Mouse (Mus musculus): ENCODE results near the gene Fbxo42. TPM values are rescaled to one million over a fixed set of nuclear protein-coding genes. Genes with fewer than 3 reads are reported as not detected.
"Not testable (repeated sequence)": the region's sequence is repeated elsewhere in the genome, so short reads cannot be mapped to it uniquely, and the experiment has no call there.

The Fbxo42 gene
- total RNA-seq, 2 experiments from 2014 or later, result 13.0 to 13.5 TPM

DNA sequence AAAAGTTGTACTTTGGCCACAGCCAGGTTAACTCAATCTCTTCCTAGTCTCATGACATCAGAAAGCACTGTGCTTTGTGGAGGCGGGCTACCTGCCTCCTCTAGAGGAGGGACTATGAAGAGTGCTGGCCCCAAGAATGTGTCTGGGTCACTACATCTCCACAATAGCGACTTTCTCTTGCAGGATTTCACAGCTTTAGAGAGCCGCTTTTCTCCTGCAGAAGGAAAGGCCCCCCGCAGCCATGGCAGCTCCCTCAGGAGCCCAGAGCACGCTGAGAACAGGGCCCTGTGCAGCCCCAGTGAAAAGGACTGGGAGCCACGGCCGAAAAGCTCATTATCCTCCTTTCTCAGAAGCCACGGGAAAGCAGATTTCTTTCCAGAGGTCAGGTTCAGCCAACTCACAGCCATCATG lies 13.7 kb upstream of the Fbxo42 start:
- intact Hi-C loops (cut with DNase I), result no loop called here
- DNase-seq, result no peak

DNA sequence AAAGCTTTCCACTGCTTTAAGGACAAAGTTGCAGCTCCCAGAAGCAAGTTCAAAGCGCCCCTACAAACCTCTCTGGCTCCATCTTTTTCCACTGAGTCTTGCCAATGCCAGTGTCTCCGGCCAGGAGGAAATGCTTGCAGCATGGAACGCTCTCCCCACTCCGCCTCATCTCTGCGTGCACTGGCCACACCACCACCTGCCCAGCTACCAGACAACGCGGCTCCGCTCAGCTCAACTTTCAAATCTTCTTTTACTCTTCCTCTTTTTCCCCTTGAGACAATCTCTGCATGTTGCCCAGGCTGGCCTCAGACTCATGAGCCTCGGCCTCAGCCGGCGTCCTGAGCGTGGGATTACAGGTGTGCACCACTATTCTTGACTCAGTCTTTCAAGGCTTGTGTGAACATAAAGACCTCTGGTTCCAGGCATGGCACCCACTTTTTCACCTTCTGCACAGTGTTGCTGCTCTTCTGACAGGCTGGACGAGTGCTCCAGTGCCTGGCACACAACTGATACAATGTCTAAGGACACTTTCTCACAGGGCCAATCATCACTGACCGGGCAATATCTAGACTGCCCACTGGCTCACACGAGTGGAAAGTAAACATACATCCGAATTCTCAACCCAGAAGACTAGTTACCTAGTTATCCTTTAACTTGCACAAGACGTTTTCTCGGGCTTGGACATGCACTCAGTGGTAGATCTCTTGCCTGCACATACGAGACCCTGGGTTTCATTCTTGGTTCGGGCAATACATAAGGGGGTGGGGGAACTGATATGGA lies 12.8 kb upstream of the Fbxo42 start:
- peak; percentile 38 to 42 for DNase-seq
- intact Hi-C loops (cut with DNase I), result loop anchor here (5.0 kb wide), 1 partner anchor 58 kb away; the partner anchor contains the start of gene Necap2

DNA sequence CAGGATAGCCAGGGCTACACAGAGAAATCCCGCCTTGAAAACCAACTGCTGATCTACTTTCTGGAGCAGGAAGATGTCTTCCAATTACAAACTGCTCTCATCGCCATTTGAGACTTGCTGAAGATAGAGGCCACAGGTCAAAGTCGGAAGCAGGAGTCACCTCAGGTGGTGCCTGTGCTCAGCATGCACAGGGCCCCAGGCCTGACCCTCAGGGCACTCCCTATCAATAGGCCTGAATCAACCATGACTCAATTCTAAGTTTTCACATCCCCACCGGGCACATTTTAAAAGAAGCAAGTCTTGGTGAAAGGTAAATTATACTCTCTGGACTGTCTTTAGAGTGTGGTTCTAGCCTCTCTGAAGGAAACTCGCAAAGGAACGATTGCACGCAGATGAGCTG lies 11.6 kb upstream of the Fbxo42 start:
- no peak for DNase-seq
- intact Hi-C loops (cut with DNase I), result loop anchor here (5.0 kb wide), 1 partner anchor 59 kb away; the partner anchor contains the start of gene Necap2

DNA sequence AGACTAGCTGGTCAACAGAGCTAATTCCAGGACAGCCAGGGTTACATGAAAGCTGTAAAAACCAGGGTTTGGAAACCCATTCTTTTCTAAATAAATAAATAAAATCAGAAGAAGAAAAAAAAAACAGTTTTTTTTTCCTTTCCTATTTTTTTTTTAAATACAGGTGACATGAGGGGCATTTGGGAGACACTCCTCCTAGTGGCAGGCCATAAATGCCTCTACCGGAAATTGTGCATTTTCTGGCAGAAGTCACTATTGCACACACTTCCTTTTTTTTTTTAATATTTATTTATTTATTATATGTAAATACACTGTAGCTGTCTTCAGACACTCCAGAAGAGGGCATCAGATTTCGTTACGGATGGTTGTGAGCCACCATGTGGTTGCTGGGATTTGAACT lies 10.0 kb upstream of the Fbxo42 start:
- intact Hi-C loops (cut with DNase I), result loop anchor here (5.0 kb wide), 1 partner anchor 60 kb away; the partner anchor contains the start of gene Necap2
- not testable (repeated sequence) for DNase-seq

DNA sequence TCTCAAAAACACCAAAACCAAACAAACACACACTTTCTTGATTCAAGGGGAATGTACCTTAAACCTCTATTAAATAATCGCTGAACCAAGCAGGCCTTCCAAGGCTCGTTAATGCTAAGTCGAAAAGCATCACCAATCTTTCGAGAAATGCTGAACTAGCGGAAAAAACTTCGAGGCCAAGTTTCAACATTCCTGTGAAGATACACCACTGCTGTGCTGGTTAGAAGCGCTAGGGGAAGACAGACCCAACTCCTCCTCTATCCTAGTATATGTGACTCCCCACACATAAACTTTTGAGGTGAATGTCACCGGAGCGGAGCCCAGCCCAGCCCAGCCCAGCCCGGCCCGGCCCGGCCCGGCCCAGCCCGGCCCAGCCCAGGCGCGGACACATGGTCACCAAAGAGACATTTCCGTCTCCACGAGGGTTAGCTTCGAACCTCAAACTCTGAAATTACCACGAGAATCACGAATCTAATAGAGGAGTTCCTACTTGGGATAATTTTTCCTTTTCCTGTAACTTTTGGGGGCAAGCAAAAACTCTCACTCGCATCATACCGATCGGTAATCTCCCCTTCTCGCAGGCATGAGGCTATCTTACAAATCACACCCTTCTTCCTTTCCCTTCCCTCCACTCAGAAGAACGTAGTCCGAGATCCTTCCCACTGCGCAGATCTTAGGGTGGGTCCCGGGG lies 9.1 kb upstream of the Fbxo42 start:
- DNase-seq, result no peak
- intact Hi-C loops (cut with DNase I), result loop anchor here (5.0 kb wide), 1 partner anchor 61 kb away; the partner anchor contains the start of gene Necap2

DNA sequence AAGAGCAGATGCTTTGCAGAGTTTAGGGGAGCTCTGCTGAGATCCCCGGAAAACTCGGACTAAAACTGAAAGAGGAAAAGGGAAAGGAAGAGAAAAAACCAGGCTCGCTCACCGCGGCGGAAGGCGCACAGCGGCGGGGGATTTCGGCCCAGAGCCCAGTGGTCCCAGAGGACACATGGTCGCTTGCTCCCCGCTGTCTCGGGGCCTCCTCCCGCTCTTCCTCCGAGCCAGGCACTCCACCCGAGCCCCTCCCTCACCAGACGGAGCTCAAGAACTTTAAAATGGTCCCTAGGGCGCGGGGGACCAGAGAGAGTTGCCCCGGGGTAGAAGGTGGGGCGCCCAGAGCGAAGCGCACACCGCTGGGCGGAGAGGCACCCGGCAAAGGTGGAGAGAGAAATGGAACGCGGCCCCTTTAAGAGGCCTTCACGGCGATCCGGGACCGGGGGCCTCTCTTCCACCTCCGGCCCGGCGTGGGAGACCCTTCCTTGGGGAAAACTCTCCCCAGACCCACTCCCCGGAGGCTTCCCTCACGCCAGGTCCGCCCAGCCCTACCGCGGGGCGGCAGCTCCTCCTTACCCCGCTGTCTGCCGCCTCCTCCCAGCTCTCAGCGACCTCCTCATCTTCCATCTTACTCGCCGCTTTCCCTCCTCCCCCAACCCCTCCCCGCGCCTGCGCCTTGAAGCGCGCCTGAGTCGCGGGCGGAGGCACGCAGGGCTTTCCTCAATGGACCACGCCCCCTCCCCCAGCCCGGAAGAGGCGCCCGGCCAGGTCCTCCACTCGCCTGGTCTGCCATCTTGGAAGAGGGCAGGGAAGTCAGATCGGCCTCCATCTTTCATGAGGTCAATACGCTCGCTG lies 8.4 kb upstream of the Fbxo42 start, which contains the start of gene Szrd1:
Gene Szrd1, minus strand, starts transcription at position 660 of the 855 bp plus-strand sequence.
- DNase-seq, result peak; percentile 99
- intact Hi-C loops (cut with DNase I), result loop anchor here (5.0 kb wide), 1 partner anchor 62 kb away; the partner anchor contains the start of gene Necap2

DNA sequence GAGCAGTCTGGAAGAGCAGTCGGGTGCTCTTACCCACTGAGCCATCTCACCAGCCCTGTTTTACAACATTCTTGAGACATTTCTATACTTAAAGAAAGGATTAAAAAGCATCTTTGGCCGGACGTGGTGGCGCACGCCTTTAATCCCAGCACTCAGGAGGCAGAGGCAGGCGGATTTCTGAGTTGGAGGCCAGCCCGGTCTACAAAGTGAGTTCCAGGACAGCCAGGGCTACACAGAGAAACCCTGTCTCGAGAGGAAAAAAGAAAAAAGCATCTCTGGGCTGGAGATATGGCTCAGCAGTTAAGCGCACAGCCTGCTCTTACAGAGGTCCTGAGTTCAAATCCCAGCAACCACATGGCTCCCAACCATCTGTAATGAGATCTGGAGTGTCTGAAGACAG lies 7.4 kb upstream of the Fbxo42 start:
- intact Hi-C loops (cut with DNase I), result loop anchor here (5.0 kb wide), 2 partner anchors 72 to 222 kb away; partner anchors contain the start of gene Rsg1
- not testable (repeated sequence) for DNase-seq

DNA sequence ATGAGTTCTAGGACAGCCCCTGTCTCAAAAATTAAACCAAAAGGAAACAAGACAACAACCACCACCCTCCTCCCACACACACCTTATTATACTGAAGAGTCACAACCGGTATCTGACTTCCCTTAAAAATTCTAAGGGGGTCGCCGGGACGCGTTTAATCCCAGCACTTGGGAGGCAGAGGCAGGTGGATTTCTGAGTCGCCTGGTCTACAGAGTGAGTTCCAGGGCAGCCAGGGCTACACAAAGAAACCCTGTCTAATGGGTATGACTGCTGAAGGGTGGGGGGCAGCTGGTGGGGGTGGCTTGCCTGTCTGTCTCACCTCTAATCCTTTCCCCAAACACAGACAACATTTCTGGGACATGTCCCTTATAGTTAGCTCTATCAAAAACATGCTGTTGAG lies 6.7 kb upstream of the Fbxo42 start:
- no peak for DNase-seq
- intact Hi-C loops (cut with DNase I), result loop anchor here (5.0 kb wide), 2 partner anchors 71 to 221 kb away; partner anchors contain the start of gene Rsg1

DNA sequence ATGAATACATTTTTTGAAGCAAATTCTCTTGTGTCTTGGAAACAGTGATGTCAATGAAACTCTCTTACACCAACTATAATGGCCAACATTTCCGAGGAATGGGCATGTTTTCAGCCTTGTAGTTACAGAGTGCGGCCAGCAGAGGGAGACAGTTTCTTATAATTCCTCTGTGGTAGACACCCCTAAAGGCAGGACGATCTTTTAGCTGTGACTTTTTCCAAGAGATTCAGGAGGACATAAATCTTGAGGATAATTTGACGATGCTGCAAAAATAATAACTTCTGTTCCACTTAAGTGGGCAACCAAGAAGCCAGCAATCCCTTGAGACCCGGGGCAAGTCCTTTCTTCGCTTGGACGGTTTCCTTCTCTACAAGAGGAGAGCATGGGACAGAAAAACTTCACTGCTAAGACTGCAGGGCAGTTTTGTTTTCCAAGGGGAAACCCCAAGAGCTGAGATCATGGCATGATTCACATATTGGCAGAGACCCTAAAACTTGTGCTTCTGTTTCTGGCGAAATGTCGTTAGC lies 5.4 kb upstream of the Fbxo42 start:
- peak; percentile 80 to 81 for DNase-seq
- intact Hi-C loops (cut with DNase I), result loop anchor here (2.0 to 5.0 kb wide), 3 partner anchors 70 to 220 kb away; partner anchors contain the start of gene Rsg1

DNA sequence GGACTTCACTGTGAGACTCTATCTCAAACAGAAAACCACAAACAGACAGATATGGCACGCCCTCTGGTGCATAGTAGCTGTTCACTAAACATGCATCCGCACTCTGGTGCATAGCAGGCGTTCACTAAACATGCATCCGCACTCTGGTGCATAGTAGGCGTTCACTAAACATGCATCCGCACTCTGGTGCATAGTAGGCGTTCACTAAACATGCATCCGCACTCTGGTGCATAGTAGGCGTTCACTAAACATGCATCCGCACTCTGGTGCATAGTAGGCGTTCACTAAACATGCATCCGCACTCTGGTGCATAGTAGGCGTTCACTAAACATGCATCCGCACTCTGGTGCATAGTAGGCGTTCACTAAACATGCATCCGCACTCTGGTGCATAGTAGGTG lies 2.6 kb upstream of the Fbxo42 start:
- intact Hi-C loops (cut with DNase I), result loop anchor here (5.0 kb wide), 1 partner anchor 57 kb away; no protein-coding TSS in a partner anchor
- not testable (repeated sequence) for DNase-seq

DNA sequence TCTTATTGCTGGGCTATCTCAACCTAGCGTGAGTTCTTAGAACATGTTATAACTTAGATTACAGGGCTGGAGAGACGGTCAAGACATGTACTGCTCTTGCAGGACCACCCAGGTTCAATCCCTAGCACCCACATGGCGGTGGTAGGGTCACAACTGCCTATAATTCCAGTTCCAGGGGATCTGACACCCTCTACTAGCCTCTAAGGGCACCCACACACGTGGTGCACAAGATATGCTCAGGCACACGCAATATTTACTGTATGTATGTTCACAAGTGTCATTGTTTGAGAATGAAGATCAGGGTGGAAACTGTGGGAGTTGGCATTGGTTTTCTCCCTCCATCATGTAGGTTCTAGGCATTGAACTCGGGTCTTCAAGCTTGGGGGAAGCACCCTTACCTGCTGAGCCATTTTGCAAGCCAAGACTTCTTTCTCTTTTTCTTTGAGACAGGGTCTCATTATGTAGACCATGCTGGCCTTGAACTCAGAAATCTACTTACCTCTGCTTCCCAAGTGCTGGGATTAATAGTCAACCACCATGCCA lies 1.2 kb upstream of the Fbxo42 start:
- no peak for DNase-seq
- intact Hi-C loops (cut with DNase I), result loop anchor here (5.0 kb wide), 1 partner anchor 56 kb away; no protein-coding TSS in a partner anchor

DNA sequence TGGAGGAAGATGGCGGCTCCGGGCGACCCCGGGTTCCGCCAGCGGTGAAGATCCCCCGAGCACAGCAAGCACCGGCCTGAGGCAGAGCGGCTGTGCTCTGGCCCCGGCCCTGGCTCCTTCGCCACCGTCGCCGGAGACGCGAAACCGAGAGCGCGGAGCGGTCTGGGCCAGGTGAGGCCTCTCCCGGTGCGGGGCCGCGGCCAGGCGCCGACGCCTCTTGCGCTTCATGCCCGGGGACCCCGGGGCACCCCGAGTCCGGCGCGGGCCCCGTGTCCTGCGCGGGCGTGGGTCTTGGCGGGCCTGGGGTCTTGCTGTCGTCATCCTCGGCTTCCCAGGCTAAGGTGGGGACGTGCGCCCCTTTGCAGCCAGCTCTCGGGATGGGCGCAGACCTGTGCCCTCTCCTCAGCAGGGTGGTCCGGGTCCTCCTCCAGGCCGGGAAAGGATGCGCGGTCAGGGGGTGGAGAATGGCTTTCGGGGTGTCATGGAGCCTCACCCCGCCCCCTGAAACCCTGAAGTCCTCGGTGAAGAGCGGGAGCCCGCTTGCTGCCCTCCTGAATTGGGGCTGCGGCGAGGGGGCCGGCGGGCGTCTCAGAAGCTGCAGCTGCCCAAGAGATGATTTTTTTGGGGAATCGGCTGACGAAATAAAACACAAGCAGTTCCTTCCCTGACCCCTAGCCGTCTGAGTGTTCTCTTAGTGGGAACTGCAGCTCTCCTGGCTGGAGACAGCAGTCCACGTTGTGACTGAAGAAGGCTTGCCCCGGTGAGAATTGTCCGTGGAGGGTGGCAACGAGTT lies 492 bp downstream of the Fbxo42 start:
- peak; percentile 39 to 46 for DNase-seq

DNA sequence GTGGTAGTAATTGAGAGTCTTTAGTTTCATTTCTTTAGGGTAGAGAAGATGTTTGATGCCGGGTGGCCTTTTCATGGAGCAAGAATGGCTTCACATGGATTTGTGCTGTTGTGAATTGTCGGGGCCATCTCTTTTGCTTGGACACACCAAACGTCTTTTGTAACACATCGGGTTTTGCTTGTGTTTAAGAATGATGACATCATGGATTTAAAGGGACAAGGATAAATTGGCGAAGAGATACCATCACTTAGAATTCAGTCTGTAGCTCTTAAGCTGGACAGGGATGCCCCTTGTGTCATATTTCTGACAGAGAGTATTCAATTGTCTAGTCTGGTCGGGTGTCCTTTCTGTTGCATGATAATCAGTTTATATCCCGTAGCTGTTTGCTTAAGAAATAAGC lies 1.4 kb downstream of the Fbxo42 start:
- intact Hi-C loops (cut with DNase I), result loop anchor here (5.0 kb wide), 1 partner anchor 53 kb away; no protein-coding TSS in a partner anchor
- no peak for DNase-seq

More for the DNA sequence above, 492 bp downstream of the Fbxo42 start:
- intact Hi-C loops (cut with DNase I), result loop anchor here (5.0 kb wide), 1 partner anchor 54 kb away; no protein-coding TSS in a partner anchor

DNA sequence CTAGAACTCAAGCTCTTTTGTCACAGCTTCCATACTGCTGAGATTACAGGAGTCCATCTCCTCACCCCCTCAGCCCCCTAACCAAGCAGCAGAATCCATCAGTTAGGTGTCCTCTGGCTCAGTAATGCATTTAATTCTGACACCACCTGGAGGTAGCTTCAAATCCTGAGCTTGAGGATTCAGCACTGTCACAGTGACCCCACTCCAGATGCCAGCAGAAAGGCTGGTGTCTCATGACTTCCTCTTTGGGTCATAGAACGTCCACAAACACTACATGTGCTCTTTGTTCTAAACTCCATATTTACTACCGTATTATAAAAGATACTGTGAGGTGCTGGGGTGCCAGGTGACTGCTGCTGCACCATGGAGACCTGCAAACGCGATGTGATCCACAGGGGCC lies 9.8 kb downstream of the Fbxo42 start:
- intact Hi-C loops (cut with DNase I), result no loop called here
- DNase-seq, result no peak

DNA sequence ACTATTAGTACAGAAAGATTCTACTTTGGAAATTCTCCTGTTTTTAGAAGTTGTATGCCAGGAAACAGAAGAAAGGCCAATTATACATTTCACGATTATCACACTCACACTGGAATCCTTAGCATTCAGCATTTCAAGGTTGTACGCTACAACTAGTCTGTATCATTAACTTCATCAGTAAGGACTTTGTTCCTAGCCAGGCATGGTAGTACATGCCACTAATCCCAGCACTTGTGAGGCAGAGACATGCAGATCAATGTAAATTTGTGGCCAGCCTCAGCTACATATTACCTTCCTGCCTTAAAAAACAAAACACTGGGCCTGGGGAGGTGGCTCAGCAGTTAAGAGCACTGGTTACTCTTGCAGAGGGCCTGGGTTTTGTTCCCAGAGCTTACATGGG lies 10.9 kb downstream of the Fbxo42 start:
- no peak for DNase-seq
- intact Hi-C loops (cut with DNase I), result no loop called here

DNA sequence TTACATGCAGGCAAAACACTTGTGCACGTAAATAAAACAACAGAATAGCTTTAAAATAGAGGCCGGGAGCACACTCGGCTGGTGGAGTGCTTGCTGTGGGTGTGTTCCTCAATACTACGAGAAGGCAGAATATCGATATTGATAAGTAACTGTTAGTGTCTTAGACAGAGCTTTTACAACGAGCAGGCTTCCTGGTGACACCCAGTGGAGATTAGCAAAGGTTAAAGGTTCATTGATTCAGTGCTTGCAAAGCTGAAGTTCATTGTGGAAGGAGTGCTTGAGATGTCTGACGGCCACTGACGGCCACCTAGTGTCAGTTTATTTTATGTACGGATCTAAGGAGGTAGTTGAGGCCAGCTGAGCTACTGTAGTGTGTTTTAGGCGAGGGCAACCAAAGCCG lies 11.4 kb downstream of the Fbxo42 start:
- DNase-seq, result no peak
- intact Hi-C loops (cut with DNase I), result no loop called here

DNA sequence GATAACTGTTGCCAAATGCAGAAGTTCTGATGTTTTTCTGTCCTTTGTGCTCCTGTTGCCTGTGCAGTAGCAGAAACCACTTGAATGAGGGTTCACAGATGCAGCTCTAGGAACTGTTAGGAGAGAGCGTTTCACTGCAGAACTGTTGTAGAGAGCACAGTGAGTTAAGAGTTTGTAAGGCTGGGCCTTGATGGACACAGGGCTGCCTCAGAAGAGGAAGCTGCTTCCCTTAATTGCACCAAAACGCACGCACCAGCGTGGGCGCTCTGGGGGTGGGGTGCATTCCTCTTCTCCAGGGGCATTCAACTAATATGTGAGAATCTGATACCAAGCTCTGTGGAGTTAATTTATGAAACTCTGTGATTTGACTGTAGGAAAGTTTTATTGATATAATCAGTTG lies 12.0 kb downstream of the Fbxo42 start:
- intact Hi-C loops (cut with DNase I), result no loop called here
- DNase-seq, result no peak

DNA sequence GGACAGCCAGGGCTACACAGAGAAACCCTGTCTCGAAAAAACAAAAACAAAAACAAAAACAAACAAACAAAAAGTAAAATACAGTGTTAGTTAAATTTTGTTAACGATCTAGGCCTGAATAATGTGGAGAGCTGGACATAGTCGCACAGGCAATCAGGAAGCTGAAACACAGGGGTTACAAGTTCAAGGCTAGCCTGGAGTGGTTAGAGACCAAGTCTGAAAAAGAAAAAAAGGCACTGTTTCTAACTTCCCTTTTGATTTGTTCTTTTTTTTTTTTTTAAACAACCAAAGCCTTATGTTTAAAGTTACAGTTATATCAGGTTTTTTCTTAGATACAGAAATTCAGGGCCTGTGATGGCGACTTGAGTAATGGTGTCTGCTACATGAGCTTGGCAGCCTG lies 12.5 kb downstream of the Fbxo42 start:
- intact Hi-C loops (cut with DNase I), result no loop called here
- no peak for DNase-seq

Measured in heart, postnatal 14 days (tissue).